Mouse (Mus musculus) MEL (cell line): ENCODE results near the gene Hes1.

Experiments used
- USF2 ChIP-seq, 2 experiments: IDR thresholded peaks; 2 replicates each; pipeline ENCODE4 v1.6.1; 2011 to 2012; ENCODE audit warnings: improper control_type of control experiment in 2 of 2, low read length in 2 of 2, borderline replicate concordance in 1 of 2, inconsistent platforms in 1 of 2, low read depth in 1 of 2, mild to moderate bottlenecking in 1 of 2; ENCODE audit not compliant: insufficient read depth in 1 of 2
- ZC3H11A ChIP-seq: IDR thresholded peaks from 2 replicates; pipeline ENCODE4 v1.6.1; 2012; ENCODE audit warnings: low read depth, mild to moderate bottlenecking, inconsistent platforms, low read length, improper control_type of control experiment
- ZKSCAN1 ChIP-seq: IDR thresholded peaks from 2 replicates; pipeline ENCODE4 v1.6.1; 2012; ENCODE audit warnings: low read depth, mild to moderate bottlenecking, inconsistent platforms, low read length, improper control_type of control experiment, moderate library complexity

DNA sequence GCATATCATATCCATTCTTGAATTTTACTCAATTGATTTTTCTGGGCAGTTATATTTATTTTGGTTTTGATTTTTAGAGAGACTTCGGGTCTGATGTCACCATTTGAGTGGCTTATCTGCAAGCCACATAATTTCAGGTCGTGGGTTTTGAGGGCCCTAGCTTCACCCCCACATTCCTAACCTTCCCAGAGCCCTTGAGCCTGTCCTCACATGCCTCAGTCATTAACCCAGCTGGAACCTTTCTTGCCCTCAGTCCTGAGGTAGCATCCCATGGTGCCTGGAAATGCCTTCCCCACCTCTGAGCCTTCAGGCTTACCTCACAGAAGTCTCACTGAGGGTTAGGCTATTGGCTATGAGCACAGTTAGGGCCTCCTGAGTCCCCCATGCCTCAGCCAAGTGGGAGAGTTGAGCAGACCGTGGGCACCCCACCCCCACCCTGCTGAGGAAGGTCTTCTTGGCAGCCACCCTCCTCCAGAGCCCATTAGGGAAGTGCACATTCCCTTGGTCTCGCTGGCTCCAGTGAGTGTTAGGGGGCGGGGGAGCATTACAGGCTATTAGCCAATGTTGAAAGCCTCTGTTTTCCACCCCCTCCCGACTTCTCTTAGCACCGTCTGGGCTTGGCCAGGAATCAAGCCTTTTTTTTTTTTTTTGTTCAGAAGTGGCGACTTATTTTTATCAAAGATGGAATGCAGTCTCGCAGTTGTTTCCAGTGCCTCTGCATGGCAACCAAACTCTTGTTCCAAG, 5.0 kb upstream of the Hes1 start:
- TF ChIP-seq USF2 (IDR thresholded peaks at IDR 0.05; ENCODE audit: borderline replicate concordance in 1 of 2, insufficient read depth in 1 of 2, low read depth in 1 of 2, low read length in 2 of 2) (no peak), ZC3H11A (no peak), ZKSCAN1 (no peak)
